Mouse (Mus musculus) hindbrain, embryonic 13.5 days (tissue): ENCODE data around the gene Osmr. TPM values are rescaled to one million over a fixed set of nuclear protein-coding genes. Genes with fewer than 3 reads are reported as not detected.
A peak's percentile ranks its signal among the peaks of the same experiment; 100 is the strongest.

Experiments
- ATAC-seq: fragments of 200-750 bp; cut with Nextera tagmentation; 2 replicates; pipeline ENCODE4 v1.8.0; 2017; ENCODE audit warnings: moderate TSS enrichment; ENCODE audit not compliant: low FRiP score
- H3K27ac ChIP-seq: fragments of 300-500 bp; sonication (generic); 2 replicates; pipeline ENCODE4 v1.5.1; 2015; ENCODE audit warnings: inconsistent platforms, mild to moderate bottlenecking, moderate library complexity
- H3K27me3 ChIP-seq: fragments of 300-500 bp; sonication (generic); 2 replicates; pipeline ENCODE4 v1.6.1; 2015; ENCODE audit warnings: mild to moderate bottlenecking, inconsistent platforms
- H3K36me3 ChIP-seq: fragments of 300-500 bp; sonication (generic); 2 replicates; pipeline ENCODE4 v1.6.1; 2015; ENCODE audit warnings: mild to moderate bottlenecking, inconsistent platforms
- H3K4me1 ChIP-seq: fragments of 300-500 bp; sonication (generic); replicated peaks from 2 replicates; pipeline ENCODE4 v1.6.1; 2015; ENCODE audit warnings: inconsistent platforms
- H3K4me2 ChIP-seq: fragments of 300-500 bp; sonication (generic); 2 replicates; pipeline ENCODE4 v1.6.1; 2015; ENCODE audit warnings: inconsistent platforms, mild to moderate bottlenecking, moderate library complexity
- H3K4me3 ChIP-seq: fragments of 300-500 bp; sonication (generic); 2 replicates; pipeline ENCODE4 v1.5.1; 2015; ENCODE audit warnings: mild to moderate bottlenecking, inconsistent platforms
- H3K9ac ChIP-seq: fragments of 300-500 bp; sonication (generic); 2 replicates; pipeline ENCODE4 v1.6.1; 2015; ENCODE audit warnings: mild to moderate bottlenecking, inconsistent platforms
- H3K9me3 ChIP-seq: fragments of 300-500 bp; sonication (generic); 2 replicates; pipeline ENCODE4 v1.6.1; 2016; ENCODE audit warnings: inconsistent platforms
- WGBS: fragments of 180-500 bp; shearing (Covaris S2); methylation state at CpG from one replicate; pipeline ENCODE4 v1.1.7; 2015; 5-methylcytosine and 5-hydroxymethylcytosine counted together
- polyA plus RNA-seq: library from polyadenylated mRNA; unstranded; fragments of >200 nt; fragmentation: Nextera tagmentation; extraction: Ambion mirVana; gene quantifications from 2 replicates; pipeline ENCODE4 v1.2.1, GENCODE M21; 2015

Gene Osmr
- 1.2 and 1.9 TPM in 2 replicates for polyA plus RNA-seq

GRCm38 (mm10) chr15:6874601-6875019 is at the start of gene Osmr:
TSS of gene Osmr (minus strand) at chr15:6874969.
- ATAC-seq, result peak; percentile 44
- H3K9me3 ChIP-seq, result no peaks in the 10 kb centered on the region
- no peak within 1 kb of the TSS for H3K27ac ChIP-seq
- H3K4me1 ChIP-seq, result peaks cover 21% of the 10 kb centered on the region
- no peaks in the 10 kb centered on the region for H3K36me3 ChIP-seq
- H3K9ac ChIP-seq, result peak within 1 kb of the TSS; percentile 66
- WGBS, result 8% methylated on average over 16 of the region's 16 CpGs
- H3K27me3 ChIP-seq, result peaks cover 32% of the 10 kb centered on the region
- H3K4me2 ChIP-seq, result peak within 1 kb of the TSS; percentile 79
- peak within 1 kb of the TSS; percentile 47 for H3K4me3 ChIP-seq

GRCm38 (mm10) chr15:6919406-6919805 is 44.6 kb upstream of the Osmr start:
- Histone ChIP-seq H3K9ac (no peak overlapping the region), H3K36me3 (no peaks in the 10 kb centered on the region), H3K9me3 (no peaks in the 10 kb centered on the region), H3K4me3 (no peak overlapping the region), H3K27ac (no peak overlapping the region), H3K27me3 (no peaks in the 10 kb centered on the region), H3K4me2 (no peak overlapping the region), H3K4me1 (no peaks in the 10 kb centered on the region)
- no peak for ATAC-seq
- WGBS, result 85% methylated on average over 6 of the region's 6 CpGs

- no peak for ATAC-seq
- H3K27me3 ChIP-seq, result no peaks in the 10 kb centered on the region
- 86% methylated on average over 6 of the region's 6 CpGs for WGBS
- H3K9ac ChIP-seq, result no peak overlapping the region
- no peak overlapping the region for H3K4me3 ChIP-seq
- H3K4me2 ChIP-seq, result no peak overlapping the region
- no peaks in the 10 kb centered on the region for H3K9me3 ChIP-seq
- H3K27ac ChIP-seq, result no peak overlapping the region
- no peaks in the 10 kb centered on the region for H3K36me3 ChIP-seq
- no peaks in the 10 kb centered on the region; the same call in 1 of the 2 replicates for H3K4me1 ChIP-seq
These were observed 39.4 kb upstream of the Osmr start for GRCm38 (mm10) chr15:6914163-6914562.

GRCm38 (mm10) chr15:6909669-6910068 is 34.9 kb upstream of the Osmr start:
- Histone ChIP-seq H3K27ac (no peak overlapping the region), H3K9ac (no peak overlapping the region), H3K4me2 (peak overlapping the region; percentile 20), H3K36me3 (no peaks in the 10 kb centered on the region), H3K4me1 (no peaks in the 10 kb centered on the region; the same call in 1 of the 2 replicates), H3K4me3 (no peak overlapping the region), H3K9me3 (no peaks in the 10 kb centered on the region), H3K27me3 (0 out of 2 replicates have a peak, but pooled peaks cover 6% of the 10 kb centered on the region)
- ATAC-seq, result peak; percentile 92
- 3% methylated on average over 11 of the region's 11 CpGs for WGBS

GRCm38 (mm10) chr15:6909084-6909483 is 34.3 kb upstream of the Osmr start:
- ATAC-seq, result no peak

GRCm38 (mm10) chr15:6908601-6909000 is 33.8 kb upstream of the Osmr start:
- WGBS, result 73% methylated on average over 5 of the region's 5 CpGs
- no peak overlapping the region for H3K4me3 ChIP-seq
- no peak overlapping the region for H3K9ac ChIP-seq
- no peak overlapping the region for H3K27ac ChIP-seq
- H3K27me3 ChIP-seq, result 0 out of 2 replicates have a peak, but pooled peaks cover 6% of the 10 kb centered on the region
- no peak overlapping the region for H3K4me2 ChIP-seq
- H3K9me3 ChIP-seq, result no peaks in the 10 kb centered on the region
- H3K4me1 ChIP-seq, result no peaks in the 10 kb centered on the region; the same call in 1 of the 2 replicates
- ATAC-seq, result no peak
- H3K36me3 ChIP-seq, result no peaks in the 10 kb centered on the region

More at GRCm38 (mm10) chr15:6909084-6909483, 34.3 kb upstream of the Osmr start:
- H3K9me3 ChIP-seq, result no peaks in the 10 kb centered on the region
- H3K4me2 ChIP-seq, result no peak overlapping the region
- H3K9ac ChIP-seq, result no peak overlapping the region
- H3K4me3 ChIP-seq, result no peak overlapping the region
- 71% methylated on average over 14 of the region's 14 CpGs for WGBS
- H3K36me3 ChIP-seq, result no peaks in the 10 kb centered on the region
- H3K27me3 ChIP-seq, result 0 out of 2 replicates have a peak, but pooled peaks cover 6% of the 10 kb centered on the region
- H3K27ac ChIP-seq, result no peak overlapping the region
- no peaks in the 10 kb centered on the region; the same call in 1 of the 2 replicates for H3K4me1 ChIP-seq

- H3K9me3 ChIP-seq, result no peaks in the 10 kb centered on the region
- no peaks in the 10 kb centered on the region for H3K4me1 ChIP-seq
- ATAC-seq, result no peak
- no peaks in the 10 kb centered on the region for H3K36me3 ChIP-seq
- no peak overlapping the region for H3K4me2 ChIP-seq
- H3K27me3 ChIP-seq, result 0 out of 2 replicates have a peak, but pooled peaks cover 6% of the 10 kb centered on the region
- no peak overlapping the region for H3K9ac ChIP-seq
- no peak overlapping the region for H3K4me3 ChIP-seq
- no peak overlapping the region for H3K27ac ChIP-seq
- 84% methylated on average over 19 of the region's 19 CpGs for WGBS
These were observed 31.7 kb upstream of the Osmr start for GRCm38 (mm10) chr15:6906260-6907047.

- H3K4me1 ChIP-seq, result no peaks in the 10 kb centered on the region
- ATAC-seq, result no peak
- H3K9ac ChIP-seq, result no peak overlapping the region
- no peaks in the 10 kb centered on the region for H3K36me3 ChIP-seq
- no peaks in the 10 kb centered on the region for H3K9me3 ChIP-seq
- no peak overlapping the region for H3K27ac ChIP-seq
- no peak overlapping the region for H3K4me3 ChIP-seq
- 94% methylated on average over 4 of the region's 4 CpGs for WGBS
- H3K27me3 ChIP-seq, result 0 out of 2 replicates have a peak, but pooled peaks cover 6% of the 10 kb centered on the region
- H3K4me2 ChIP-seq, result no peak overlapping the region
These were observed 31.0 kb upstream of the Osmr start for GRCm38 (mm10) chr15:6905726-6906125.

- no peak for ATAC-seq
These were observed 28.7 kb upstream of the Osmr start for GRCm38 (mm10) chr15:6903286-6903975.

GRCm38 (mm10) chr15:6901982-6902639 is 27.3 kb upstream of the Osmr start:
- 69% methylated on average over 5 of the region's 5 CpGs for WGBS
- Histone ChIP-seq H3K36me3 (no peaks in the 10 kb centered on the region), H3K4me3 (no peak overlapping the region), H3K4me2 (no peak overlapping the region), H3K9ac (no peak overlapping the region), H3K4me1 (no peaks in the 10 kb centered on the region), H3K27ac (no peak overlapping the region), H3K27me3 (no peaks in the 10 kb centered on the region), H3K9me3 (0 out of 2 replicates have a peak, but pooled peaks cover 3% of the 10 kb centered on the region)
- ATAC-seq, result no peak

More at GRCm38 (mm10) chr15:6903286-6903975, 28.7 kb upstream of the Osmr start:
- no peak overlapping the region for H3K4me2 ChIP-seq
- H3K9ac ChIP-seq, result no peak overlapping the region
- no peak overlapping the region for H3K27ac ChIP-seq
- no peaks in the 10 kb centered on the region for H3K4me1 ChIP-seq
- H3K27me3 ChIP-seq, result 0 out of 2 replicates have a peak, but pooled peaks cover 6% of the 10 kb centered on the region
- 61% methylated on average over 9 of the region's 9 CpGs for WGBS
- no peak overlapping the region for H3K4me3 ChIP-seq
- H3K36me3 ChIP-seq, result no peaks in the 10 kb centered on the region
- 0 out of 2 replicates have a peak, but pooled peaks cover 3% of the 10 kb centered on the region for H3K9me3 ChIP-seq

- 84% methylated on average over 6 of the region's 6 CpGs for WGBS
- no peaks in the 10 kb centered on the region for H3K4me1 ChIP-seq
- no peak for ATAC-seq
- no peaks in the 10 kb centered on the region for H3K36me3 ChIP-seq
- H3K4me2 ChIP-seq, result no peak overlapping the region
- H3K27me3 ChIP-seq, result no peaks in the 10 kb centered on the region
- H3K4me3 ChIP-seq, result no peak overlapping the region
- no peak overlapping the region for H3K27ac ChIP-seq
- 0 out of 2 replicates have a peak, but pooled peaks cover 3% of the 10 kb centered on the region for H3K9me3 ChIP-seq
- H3K9ac ChIP-seq, result no peak overlapping the region
These were observed 26.5 kb upstream of the Osmr start for GRCm38 (mm10) chr15:6901236-6901635.

GRCm38 (mm10) chr15:6884260-6884659 is 9.5 kb upstream of the Osmr start:
- H3K4me2 ChIP-seq, result no peak overlapping the region
- WGBS, result 90% methylated on average over 6 of the region's 6 CpGs
- no peak overlapping the region for H3K4me3 ChIP-seq
- 0 out of 2 replicates have a peak, but pooled peaks cover 1% of the 10 kb centered on the region for H3K4me1 ChIP-seq
- no peaks in the 10 kb centered on the region for H3K27me3 ChIP-seq
- no peaks in the 10 kb centered on the region for H3K9me3 ChIP-seq
- no peak overlapping the region for H3K27ac ChIP-seq
- no peak overlapping the region for H3K9ac ChIP-seq
- 0 out of 2 replicates have a peak, but pooled peaks have one; percentile 9 for ATAC-seq
- H3K36me3 ChIP-seq, result no peaks in the 10 kb centered on the region
